ENCODE assay signal across 1 mouse cellular context in genomic region chr15:89475611-89476474, GRCm38 (mm10).
TF ChIP-seq lines count a peak whose summit lies in the region.

No protein-coding gene starts in this region.

TF ChIP-seq in MEL, 35 proteins besides CTCF, POLR2A, EP300 and RAD21 (continued from another document):
- peak; percentile 37; the same call in 1 of the 2 replicates for TF ChIP-seq HCFC1 (IDR thresholded peaks at IDR 0.05; ENCODE audit: low read depth, low read length)
- no peak; the same call in 1 of the 2 replicates for TF ChIP-seq TBP (IDR thresholded peaks at IDR 0.05; ENCODE audit: low read depth, low read length)
- TF ChIP-seq ELF1 (IDR thresholded peaks at IDR 0.05; ENCODE audit: low read depth, low read length) = no peak
- no peak for TF ChIP-seq CHD1 (IDR thresholded peaks at IDR 0.05; ENCODE audit: low read depth, low read length)
